Mouse (Mus musculus) telencephalon, adult 2 months (tissue): Measurements from ENCODE around the gene Cd7.
"Not testable (repeated sequence)": the region's sequence is repeated elsewhere in the genome, so short reads cannot be mapped to it uniquely, and the experiment has no call there.

ENCODE experiments used
- DNase-seq: peaks from one replicate; pipeline ENCODE4 v3.0.0-alpha.2; 2011; ENCODE audit warnings: low read depth, low spot score

The Cd7 gene

GRCm38 (mm10) chr11:121039302-121039701 lies at the start of gene Cd7:
Gene Cd7 (minus strand): TSS chr11:121039418.
- no peak for DNase-seq

- no peak for DNase-seq
Measured at GRCm38 (mm10) chr11:121088997-121089396, 49.8 kb upstream of the Cd7 start.

DNA sequence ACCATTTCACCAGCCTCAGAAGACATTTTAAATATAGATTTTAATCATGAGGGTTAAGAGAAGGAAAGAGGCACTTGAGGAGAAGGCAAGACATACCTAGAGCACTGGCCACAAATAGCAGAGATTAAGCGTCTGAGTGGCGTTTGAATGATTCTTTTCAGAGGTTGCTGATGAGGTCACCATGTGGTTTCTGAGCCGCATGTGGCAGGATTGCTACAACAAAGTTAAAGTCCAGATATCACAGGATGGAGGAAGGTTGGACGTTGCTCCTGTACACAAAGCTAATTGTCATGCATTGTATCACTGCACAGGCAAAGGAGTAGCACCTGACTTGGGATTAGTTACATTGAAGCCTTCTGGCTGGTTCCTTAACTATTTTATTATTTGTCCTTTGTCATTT lies 47.1 kb upstream of the Cd7 start:
- DNase-seq, result no peak

- no peak for DNase-seq
Measured at GRCm38 (mm10) chr11:121085181-121085580, 46.0 kb upstream of the Cd7 start.

DNA sequence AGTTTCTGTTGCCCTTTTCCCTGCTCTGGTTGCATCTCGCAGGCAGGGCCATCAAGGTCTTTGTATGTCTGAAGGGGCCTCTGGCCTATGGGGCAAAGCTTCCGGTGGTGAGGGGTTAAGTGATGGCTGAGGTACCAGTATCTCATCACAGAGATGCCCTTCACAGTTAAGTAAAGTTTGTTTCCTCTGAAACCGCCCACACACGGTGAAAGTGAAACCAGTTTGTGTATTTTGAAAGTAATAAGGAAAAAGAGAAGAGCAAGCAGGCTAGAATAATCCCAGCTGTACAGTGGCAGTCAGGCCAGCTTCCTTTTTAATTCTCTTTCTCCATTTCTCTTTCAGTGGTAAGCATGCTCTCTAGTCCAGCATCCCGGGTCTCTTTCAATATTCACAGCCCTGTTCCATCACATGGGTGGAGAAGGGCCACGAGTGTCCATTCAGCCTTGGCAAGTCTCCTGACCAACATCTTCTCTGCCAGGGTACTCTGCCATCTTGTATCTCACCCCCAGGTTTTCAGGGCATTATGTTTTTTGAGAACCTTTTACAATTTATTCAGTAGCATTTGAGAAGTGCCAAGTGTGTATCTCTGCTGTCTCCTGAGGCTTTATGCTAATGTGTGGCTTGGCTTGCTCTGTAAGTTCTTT lies 43.8 kb upstream of the Cd7 start:
- DNase-seq, result no peak

DNA sequence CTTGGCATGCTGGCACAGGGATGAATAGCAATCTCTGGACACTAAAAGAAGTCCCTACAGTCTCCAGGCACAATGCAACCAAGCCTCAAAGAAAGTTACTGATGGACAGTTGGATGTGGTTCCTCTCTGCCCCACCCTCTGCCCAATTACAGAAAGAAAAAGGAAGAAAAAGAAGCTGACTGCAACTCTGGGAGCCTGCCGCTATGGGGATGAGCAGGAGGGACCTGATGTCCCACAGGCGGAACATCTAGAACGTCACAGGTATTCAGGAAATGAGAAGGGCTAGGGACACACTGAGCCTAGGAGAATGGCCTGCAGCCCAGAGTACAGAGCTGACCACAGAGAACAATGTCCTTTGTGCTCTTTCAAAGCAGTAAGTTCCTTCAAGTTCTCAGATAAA lies 43.0 kb upstream of the Cd7 start:
- DNase-seq, result no peak

- DNase-seq, result no peak
Measured at GRCm38 (mm10) chr11:121081120-121081519, 41.9 kb upstream of the Cd7 start, which contains the start of gene Sectm1a. Gene Sectm1a (minus strand): TSS chr11:121081220.

DNA sequence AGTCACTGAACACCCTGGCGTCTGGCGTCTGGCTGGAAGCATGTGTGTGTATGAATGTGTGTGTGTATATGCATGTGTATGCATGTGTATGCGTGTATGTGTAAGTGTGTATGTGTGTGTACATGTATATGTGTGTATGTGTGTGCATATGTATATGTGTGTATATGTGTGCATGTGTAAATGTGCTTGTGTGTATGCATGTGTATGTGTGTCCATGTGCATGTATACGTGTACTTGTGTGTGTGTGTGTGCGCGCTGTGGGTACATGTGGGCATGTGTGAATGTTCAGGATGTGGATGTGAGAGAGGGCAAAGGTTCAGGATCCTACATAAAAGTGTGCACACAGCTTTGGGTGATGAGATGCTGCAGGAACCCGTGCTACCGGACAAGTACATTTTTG lies 41.1 kb upstream of the Cd7 start:
- DNase-seq, result no peak

DNA sequence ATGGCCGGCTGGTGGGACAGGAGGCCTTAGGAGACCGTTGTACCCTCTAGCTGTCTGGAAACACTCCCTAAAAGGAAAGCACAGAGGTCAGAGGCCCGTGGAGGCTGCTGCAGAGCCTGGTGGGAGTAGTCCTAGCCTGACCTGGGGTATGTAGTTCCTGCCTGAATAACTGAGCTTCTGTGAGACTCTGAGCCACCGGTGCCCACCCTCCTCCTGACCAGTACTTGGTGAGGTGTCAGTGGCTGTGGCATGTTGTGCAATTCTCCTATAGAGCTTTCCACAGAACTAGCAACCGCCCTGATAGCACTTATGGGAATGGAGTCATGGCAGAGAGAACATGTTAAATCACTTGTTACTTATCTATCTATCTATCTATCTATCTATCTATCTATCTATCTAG lies 36.4 kb upstream of the Cd7 start:
- DNase-seq, result no peak

- DNase-seq, result not testable (repeated sequence)
Measured at GRCm38 (mm10) chr11:121069662-121070061, 30.4 kb upstream of the Cd7 start.

DNA sequence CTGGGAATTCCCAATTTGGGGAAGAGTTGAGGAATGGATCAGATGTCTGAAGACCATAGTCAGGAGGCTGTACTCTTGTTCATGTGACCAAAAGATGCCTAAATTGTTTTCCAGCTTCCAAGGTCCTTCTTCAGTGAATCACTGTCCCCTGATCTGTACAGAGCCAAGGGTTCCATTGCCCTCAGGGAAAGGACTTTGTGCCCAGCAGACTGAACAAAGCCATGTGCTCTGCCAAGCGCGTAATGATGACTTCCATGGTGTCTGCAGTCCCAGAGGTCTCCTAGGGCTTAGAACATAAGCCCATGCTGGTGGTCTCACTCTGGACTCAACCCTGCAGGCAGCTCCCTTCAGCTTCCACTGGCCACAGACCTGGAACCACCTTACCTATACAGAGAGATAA lies 28.7 kb upstream of the Cd7 start:
- no peak for DNase-seq

GRCm38 (mm10) chr11:121064197-121064596 lies 25.0 kb upstream of the Cd7 start:
- DNase-seq, result no peak

DNA sequence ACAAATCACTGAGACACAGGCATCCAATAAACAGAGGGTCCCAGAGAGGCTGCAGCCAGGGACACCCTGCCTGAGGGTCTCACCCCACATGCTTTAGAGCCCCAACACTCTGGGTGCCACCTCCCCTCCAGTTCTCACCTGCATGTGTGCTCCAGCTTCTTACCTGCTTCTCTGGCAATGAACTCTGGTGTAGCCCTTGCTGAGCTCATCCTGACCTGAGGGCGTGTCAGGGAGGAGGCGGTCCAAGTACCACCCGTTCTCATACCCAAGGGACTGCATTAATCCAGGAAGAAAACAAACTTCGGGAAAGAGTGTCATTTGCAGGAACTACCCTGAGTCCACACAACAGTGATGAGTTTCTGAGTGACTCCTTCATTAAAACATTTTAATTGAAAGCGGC lies 24.2 kb upstream of the Cd7 start, which contains the start of gene Sectm1b:
Gene Sectm1b (minus strand): TSS at position 191 of the 400 bp plus-strand sequence.
- DNase-seq, result no peak

DNA sequence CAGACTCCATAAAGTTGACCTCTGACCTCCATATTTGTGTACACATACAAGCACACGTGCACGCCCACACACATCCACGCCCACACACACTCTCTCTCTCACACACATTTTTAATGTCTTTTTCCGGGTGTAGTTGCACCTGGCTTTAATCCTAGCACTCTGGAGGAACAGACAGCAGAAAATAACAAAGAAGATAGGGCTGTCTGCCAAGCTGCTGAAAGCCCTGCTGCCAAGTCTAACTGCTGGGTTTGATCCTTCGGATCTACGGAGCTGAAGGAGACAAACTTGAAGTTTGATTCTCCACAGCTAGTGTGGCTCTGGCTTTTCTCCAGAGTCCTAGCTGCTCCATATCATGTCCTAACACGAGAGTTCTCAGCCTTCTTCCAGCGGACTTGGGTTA lies 22.4 kb upstream of the Cd7 start:
- DNase-seq, result peak; percentile 33

- DNase-seq, result not testable (repeated sequence)
Measured at GRCm38 (mm10) chr11:121060401-121061067, 21.3 kb upstream of the Cd7 start.

DNA sequence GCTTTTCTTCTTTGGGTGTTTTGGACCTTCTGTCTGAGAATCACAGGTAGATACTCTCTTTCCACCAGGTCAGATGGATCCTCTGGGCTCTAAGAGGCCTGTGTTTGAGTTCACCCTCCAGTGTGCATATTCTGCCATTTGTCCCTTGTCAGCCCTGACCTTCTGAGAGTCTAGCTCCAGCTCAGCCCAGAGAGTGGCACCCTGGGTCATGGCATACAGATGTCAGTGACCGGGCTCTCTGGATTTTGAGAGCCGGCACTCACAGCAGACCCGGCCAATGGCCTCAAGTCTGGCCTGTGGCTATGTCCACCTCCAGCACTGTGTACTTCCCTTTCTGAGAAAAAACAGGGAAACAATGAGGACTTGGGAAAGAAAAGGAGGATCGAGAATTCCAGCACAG lies 20.3 kb upstream of the Cd7 start:
- DNase-seq, result no peak

DNA sequence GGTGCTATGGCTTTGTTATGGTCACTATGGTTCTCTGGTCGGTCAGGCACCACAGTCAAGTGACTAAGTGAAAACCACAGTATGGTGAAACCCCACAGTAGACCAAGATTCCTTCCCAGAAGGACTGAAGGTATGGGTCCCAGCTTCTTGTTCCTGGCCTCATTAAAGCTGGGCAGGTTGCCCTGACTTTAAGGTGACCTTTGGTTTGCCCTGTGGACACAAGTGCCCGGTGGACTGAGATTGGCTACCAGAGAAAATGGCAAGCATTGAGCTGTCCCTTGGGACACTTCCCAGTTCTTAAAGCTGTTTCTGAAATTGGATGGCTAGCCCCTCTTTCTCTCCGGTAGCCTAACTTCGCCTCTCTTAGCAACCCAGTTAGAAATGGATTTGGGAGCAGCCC lies 19.7 kb upstream of the Cd7 start:
- DNase-seq, result no peak

DNA sequence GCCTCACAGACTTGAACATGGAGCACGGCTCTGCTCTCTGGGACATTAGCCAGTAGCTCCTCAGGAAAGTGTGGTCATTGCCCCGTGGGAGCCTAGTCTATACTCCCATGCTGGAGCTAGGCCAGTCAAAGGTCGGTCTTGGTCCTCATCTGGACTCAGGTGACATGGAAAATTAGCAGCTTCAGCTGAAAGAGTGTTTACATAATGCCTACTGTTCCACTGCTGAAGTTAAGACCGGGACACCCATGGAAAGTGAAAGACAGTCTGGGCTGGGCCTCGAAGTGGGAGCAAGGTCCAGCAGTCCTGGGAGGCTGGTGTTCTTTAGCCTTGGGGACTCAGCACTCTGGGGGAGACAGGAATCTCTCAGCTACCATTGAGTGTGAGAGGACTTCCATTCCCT lies 18.9 kb upstream of the Cd7 start:
- no peak for DNase-seq

- DNase-seq, result no peak
Measured at GRCm38 (mm10) chr11:121056536-121057236, 17.5 kb upstream of the Cd7 start.

DNA sequence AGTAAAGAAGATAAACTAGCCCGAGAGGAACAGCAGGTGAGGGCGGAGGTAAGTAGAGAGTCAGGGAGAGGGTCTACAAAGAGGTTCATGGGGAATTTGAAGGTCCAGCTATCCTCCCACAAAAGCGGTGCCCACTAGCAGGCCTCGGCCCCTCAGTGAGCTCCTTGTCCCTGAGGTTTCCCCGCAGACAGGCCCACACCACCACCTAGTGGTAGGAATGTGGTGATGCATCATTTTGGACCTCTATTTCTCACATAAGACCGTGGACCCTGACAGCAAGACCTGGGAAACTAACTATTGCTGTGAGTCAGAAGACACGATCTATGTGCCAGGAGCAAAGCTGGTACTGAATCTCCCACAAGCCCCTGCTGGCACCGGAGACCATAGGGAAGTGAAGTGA lies 14.3 kb upstream of the Cd7 start:
- DNase-seq, result peak; percentile 35

GRCm38 (mm10) chr11:121052387-121052786 lies 13.2 kb upstream of the Cd7 start:
- no peak for DNase-seq

GRCm38 (mm10) chr11:121051793-121052192 lies 12.6 kb upstream of the Cd7 start:
- DNase-seq, result no peak

GRCm38 (mm10) chr11:121049840-121050239 lies 10.6 kb upstream of the Cd7 start:
- no peak for DNase-seq
